Mouse (Mus musculus): ENCODE measurements around the gene Zc3h7b.

The Zc3h7b gene

GRCm38 (mm10) chr15:81797861-81798260, 53.0 kb downstream of the Zc3h7b start:
- DNase-seq: no peak

GRCm38 (mm10) chr15:81798421-81798820, 53.6 kb downstream of the Zc3h7b start:
- DNase-seq: no peak

GRCm38 (mm10) chr15:81800391-81800790, 55.5 kb downstream of the Zc3h7b start:
- DNase-seq: no peak

GRCm38 (mm10) chr15:81802001-81802890, 57.4 kb downstream of the Zc3h7b start, which contains the start of gene Tef:
Gene Tef (plus strand): TSS chr15:81802421.
- DNase-seq: peak; percentile 100

GRCm38 (mm10) chr15:81802941-81803351, 58.1 kb downstream of the Zc3h7b start:
- no peak for DNase-seq

GRCm38 (mm10) chr15:81803425-81803951, 58.6 kb downstream of the Zc3h7b start:
- peak; percentile 18 for DNase-seq

GRCm38 (mm10) chr15:81804172-81804571, 59.3 kb downstream of the Zc3h7b start:
- no peak for DNase-seq

- peak; percentile 10 for DNase-seq
Observed at GRCm38 (mm10) chr15:81804883-81805282, 60.0 kb downstream of the Zc3h7b start.

- peak; percentile 72 for DNase-seq
Observed at GRCm38 (mm10) chr15:81805624-81806023, 60.8 kb downstream of the Zc3h7b start.

GRCm38 (mm10) chr15:81806621-81807404, 62.0 kb downstream of the Zc3h7b start:
- peak; percentile 70 for DNase-seq

- DNase-seq: peak; percentile 35
Observed at GRCm38 (mm10) chr15:81808799-81809198, 63.9 kb downstream of the Zc3h7b start.

GRCm38 (mm10) chr15:81809550-81809949, 64.7 kb downstream of the Zc3h7b start:
- DNase-seq: no peak

- DNase-seq: peak; percentile 99
Observed at GRCm38 (mm10) chr15:81810150-81810549, 65.3 kb downstream of the Zc3h7b start.

GRCm38 (mm10) chr15:81810671-81811598, 66.1 kb downstream of the Zc3h7b start:
- peak; percentile 98 for DNase-seq

GRCm38 (mm10) chr15:81811599-81811996, 66.7 kb downstream of the Zc3h7b start:
- no peak for DNase-seq

GRCm38 (mm10) chr15:81812287-81812686, 67.4 kb downstream of the Zc3h7b start:
- no peak for DNase-seq

- no peak for DNase-seq
Observed at GRCm38 (mm10) chr15:81812696-81813631, 68.1 kb downstream of the Zc3h7b start.

GRCm38 (mm10) chr15:81813986-81814705, 69.3 kb downstream of the Zc3h7b start:
- DNase-seq: no peak

- no peak for DNase-seq
Observed at GRCm38 (mm10) chr15:81814716-81815370, 70.0 kb downstream of the Zc3h7b start.

GRCm38 (mm10) chr15:81818404-81818803, 73.5 kb downstream of the Zc3h7b start:
- no peak for DNase-seq
